Mouse (Mus musculus): ENCODE results near the gene Eef1a1. TPM values are rescaled to one million over a fixed set of nuclear protein-coding genes. Genes with fewer than 3 reads are reported as not detected.
A peak's percentile ranks its signal among the peaks of the same experiment; 100 is the strongest.

The Eef1a1 gene
- polyA plus RNA-seq, 1 experiment from 2014 or later, result 5,695 TPM

DNA sequence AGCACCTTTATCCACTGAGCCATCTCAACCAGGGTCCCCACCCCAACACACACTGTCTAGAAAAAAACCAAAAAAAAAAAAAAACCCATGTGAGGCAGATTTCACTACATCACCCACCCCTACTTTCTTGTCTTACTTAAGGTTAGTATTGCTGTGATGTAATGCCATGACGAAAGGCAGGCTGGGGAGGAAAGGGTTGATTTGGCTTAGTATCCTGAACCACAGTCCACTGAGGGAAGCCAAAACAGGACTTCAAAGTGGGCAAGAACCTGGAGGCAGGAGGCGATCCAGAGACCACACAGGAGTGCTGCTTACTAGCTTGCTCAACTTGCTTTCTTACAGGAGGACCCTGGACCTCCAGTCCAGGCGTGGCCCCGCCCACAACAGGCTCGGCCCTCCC lies 38.5 kb downstream of the Eef1a1 start:
- H3K27ac ChIP-seq (ENCODE audit: low read depth), result no peak overlapping the region
- peaks cover 9% of the 10 kb centered on the region; the same call in 1 of the 2 replicates for H3K4me1 ChIP-seq (replicated peaks; ENCODE audit: control insufficient read depth, insufficient read depth, low read length)
- H3K4me3 ChIP-seq (ENCODE audit: low read depth, low read length), result no peak overlapping the region
- H3K4me2 ChIP-seq (ENCODE audit: low read length), result no peak overlapping the region
- DNase-seq (ENCODE audit: low spot score) (no peak), ATAC-seq (replicated peaks; ENCODE audit: low FRiP score, low TSS enrichment, low read depth) (no peak)
- H3K9me3 ChIP-seq (ENCODE audit: control insufficient read depth, low read length), result no peaks in the 10 kb centered on the region
- H3K36me3 ChIP-seq (ENCODE audit: control insufficient read depth, insufficient read depth, low read length), result peaks cover 42% of the 10 kb centered on the region
- no peak overlapping the region for H3K9ac ChIP-seq (ENCODE audit: low read length)
- H3K27me3 ChIP-seq (replicated peaks; ENCODE audit: control insufficient read depth, insufficient read depth, low read length), result peaks cover 18% of the 10 kb centered on the region
- 78% methylated on average over 5 of the region's 5 CpGs for WGBS

DNA sequence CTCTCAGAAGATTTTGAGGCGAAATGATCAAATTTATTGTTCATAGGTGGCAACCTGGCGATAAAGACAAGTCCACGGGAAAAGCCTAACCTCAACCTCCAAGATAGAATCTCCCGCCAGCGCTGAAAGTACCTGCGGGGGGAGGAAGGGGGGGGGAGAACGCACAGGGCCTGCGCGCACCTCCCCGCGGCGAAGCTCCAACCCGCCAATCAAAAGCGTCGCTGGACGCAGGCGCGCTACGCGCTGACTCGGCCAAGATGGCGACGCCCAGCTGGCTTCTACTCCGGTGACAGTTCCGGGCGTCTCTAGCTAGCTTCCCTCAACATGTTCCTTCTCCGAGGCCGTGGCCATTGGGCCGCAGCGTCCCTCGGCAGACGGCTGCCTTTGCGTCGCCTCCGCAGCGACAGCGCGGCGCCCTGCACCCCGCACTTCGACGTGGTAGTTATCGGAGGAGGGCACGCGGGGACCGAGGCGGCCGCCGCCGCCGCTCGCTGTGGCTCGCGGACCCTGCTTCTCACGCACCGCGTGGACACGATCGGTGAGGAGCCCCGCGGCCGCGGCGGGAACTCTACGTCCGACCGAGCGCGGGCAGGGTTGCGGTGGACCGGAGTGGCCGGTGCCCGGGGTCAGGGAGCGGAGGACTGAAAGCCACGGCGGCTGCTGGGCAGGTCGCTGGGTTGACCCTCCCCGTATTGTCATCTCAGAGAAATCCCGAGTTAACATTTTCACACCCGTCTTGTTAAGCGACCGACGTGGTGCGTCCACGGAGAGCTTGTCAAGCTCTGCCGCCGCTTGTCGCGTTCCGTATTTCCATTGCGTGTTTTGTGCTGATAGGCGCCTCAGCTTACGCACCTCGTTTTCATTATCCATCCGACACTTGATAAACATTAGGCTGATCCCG lies 40.7 kb downstream of the Eef1a1 start, which contains the start of the genes Mto1 and Gm17324:
Mto1 (plus strand) TSS at position 236 of the 901 bp plus-strand sequence.
Gm17324 (minus strand) TSS at position 814 of the 901 bp plus-strand sequence.
- peak; percentile 96 for ATAC-seq (replicated peaks; ENCODE audit: low FRiP score, low TSS enrichment, low read depth)
- peaks cover 37% of the 10 kb centered on the region for H3K27me3 ChIP-seq (replicated peaks; ENCODE audit: control insufficient read depth, insufficient read depth, low read length)
- under 1% methylated on average over 95 of the region's 96 CpGs for WGBS
- H3K27ac ChIP-seq (ENCODE audit: low read depth), result peak within 1 kb of the TSS; percentile 87
- H3K9me3 ChIP-seq (ENCODE audit: control insufficient read depth, low read length), result no peaks in the 10 kb centered on the region
- peak within 1 kb of the TSS; percentile 98 for H3K4me3 ChIP-seq (ENCODE audit: low read depth, low read length)
- DNase-seq (ENCODE audit: low spot score), result peak; percentile 94
- peak within 1 kb of the TSS; percentile 94 for H3K9ac ChIP-seq (ENCODE audit: low read length)
- H3K4me2 ChIP-seq (ENCODE audit: low read length), result peak within 1 kb of the TSS; percentile 73
- H3K36me3 ChIP-seq (ENCODE audit: control insufficient read depth, insufficient read depth, low read length), result peaks cover 27% of the 10 kb centered on the region
- H3K4me1 ChIP-seq (replicated peaks; ENCODE audit: control insufficient read depth, insufficient read depth, low read length), result peaks cover 9% of the 10 kb centered on the region; the same call in 1 of the 2 replicates

DNA sequence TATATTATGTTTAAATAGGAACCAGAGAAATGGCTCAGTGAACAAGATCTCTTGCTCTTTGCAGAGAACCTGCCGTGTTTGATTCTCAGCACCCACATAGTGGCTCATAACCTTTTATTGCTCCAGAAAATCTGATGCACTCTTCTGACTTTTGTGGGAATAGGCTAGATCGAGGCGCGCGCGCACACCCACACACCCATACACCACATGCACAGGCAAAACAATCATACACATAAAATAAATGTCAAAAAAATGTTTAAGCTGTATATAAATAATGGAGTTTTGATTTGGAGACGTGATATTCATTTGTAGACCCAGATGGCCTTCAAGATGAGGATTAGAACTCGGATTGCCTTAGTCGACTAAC lies 41.4 kb downstream of the Eef1a1 start:
- Histone ChIP-seq H3K4me2 (ENCODE audit: low read length) (peak overlapping the region; percentile 73), H3K36me3 (ENCODE audit: control insufficient read depth, insufficient read depth, low read length) (peaks cover 21% of the 10 kb centered on the region), H3K27me3 (replicated peaks; ENCODE audit: control insufficient read depth, insufficient read depth, low read length) (peaks cover 42% of the 10 kb centered on the region), H3K27ac (ENCODE audit: low read depth) (no peak overlapping the region), H3K9me3 (ENCODE audit: control insufficient read depth, low read length) (no peaks in the 10 kb centered on the region), H3K4me1 (replicated peaks; ENCODE audit: control insufficient read depth, insufficient read depth, low read length) (peaks cover 16% of the 10 kb centered on the region), H3K9ac (ENCODE audit: low read length) (peak overlapping the region; percentile 94), H3K4me3 (ENCODE audit: low read depth, low read length) (peak overlapping the region; percentile 98)
- ATAC-seq (replicated peaks; ENCODE audit: low FRiP score, low TSS enrichment, low read depth) (no peak; the same call in 1 of the 2 replicates), DNase-seq (ENCODE audit: low spot score) (no peak)
- 28% methylated on average over 9 of the region's 9 CpGs for WGBS

DNA sequence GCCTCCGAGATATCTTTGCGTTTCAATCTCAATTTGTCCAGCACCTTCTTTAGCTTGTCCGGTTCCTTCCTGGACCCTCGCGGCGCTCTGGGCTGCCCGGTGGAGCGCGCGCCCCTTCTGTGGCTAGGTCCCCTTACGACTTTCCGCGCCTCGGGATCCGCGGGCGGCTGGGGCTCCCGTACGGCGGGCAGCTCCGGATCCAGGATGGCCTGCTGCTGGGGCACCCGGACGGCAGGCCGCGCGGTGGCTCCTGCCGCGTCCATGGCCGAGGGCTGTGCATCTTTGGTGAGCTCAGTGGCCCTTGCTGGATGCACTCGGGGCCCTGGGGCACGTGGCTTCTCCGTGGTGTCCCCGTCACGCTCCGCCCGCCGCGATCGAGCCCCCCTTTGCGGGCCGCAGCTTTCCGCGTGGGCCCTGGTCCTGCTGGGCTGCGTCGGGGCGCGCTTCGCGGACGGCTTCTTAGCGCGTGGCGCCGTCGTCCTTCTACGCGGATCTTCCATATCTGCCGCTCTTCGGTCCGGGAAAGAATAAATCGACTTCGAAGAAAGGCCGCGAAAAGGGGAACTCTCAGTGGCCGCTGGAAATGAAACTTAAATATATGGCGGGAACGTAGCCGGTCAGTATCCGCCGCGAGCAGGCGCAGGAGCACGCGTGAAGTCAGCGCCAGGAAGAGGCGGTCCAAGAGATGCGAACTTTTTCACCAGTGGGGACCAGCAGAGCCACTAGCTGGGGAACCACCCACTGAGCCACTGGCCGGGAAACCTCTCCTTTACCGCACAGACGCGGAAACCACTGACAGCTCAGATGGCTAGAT lies 46.2 kb downstream of the Eef1a1 start, which contains the start of gene Cgas:
Cgas (minus strand) TSS at position 659 of the 814 bp plus-strand sequence.
- under 1% methylated on average over 81 of the region's 81 CpGs for WGBS
- peak within 1 kb of the TSS; percentile 59 for H3K9ac ChIP-seq (ENCODE audit: low read length)
- DNase-seq (ENCODE audit: low spot score), result peak; percentile 86
- H3K4me2 ChIP-seq (ENCODE audit: low read length), result peak within 1 kb of the TSS; percentile 62
- no peaks in the 10 kb centered on the region for H3K9me3 ChIP-seq (ENCODE audit: control insufficient read depth, low read length)
- H3K36me3 ChIP-seq (ENCODE audit: control insufficient read depth, insufficient read depth, low read length), result no peaks in the 10 kb centered on the region
- H3K27me3 ChIP-seq (replicated peaks; ENCODE audit: control insufficient read depth, insufficient read depth, low read length), result peaks cover 70% of the 10 kb centered on the region
- peaks cover 15% of the 10 kb centered on the region; the same call in 1 of the 2 replicates for H3K4me1 ChIP-seq (replicated peaks; ENCODE audit: control insufficient read depth, insufficient read depth, low read length)
- peak within 1 kb of the TSS; percentile 42 for H3K4me3 ChIP-seq (ENCODE audit: low read depth, low read length)
- ATAC-seq (replicated peaks; ENCODE audit: low FRiP score, low TSS enrichment, low read depth), result peak; percentile 71
- no peak within 1 kb of the TSS for H3K27ac ChIP-seq (ENCODE audit: low read depth)

DNA sequence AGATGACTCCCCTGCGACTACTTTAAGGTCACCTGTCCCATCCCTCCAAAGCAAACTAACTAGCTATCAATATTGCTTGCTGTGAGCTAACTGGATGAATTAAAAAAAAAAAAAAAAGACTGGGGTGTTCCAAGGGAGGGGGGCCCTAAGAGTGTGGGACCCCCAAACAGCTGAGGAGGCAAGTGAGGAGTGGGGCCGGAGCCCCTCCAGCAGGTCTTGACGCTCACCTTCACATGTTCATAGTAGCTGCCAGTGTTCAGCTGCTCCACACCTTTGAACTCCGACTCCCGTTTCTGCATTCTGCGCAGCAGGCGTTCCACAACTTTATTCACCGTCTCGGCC lies 46.7 kb downstream of the Eef1a1 start:
- Histone ChIP-seq H3K36me3 (ENCODE audit: control insufficient read depth, insufficient read depth, low read length) (no peaks in the 10 kb centered on the region), H3K27me3 (replicated peaks; ENCODE audit: control insufficient read depth, insufficient read depth, low read length) (peaks cover 70% of the 10 kb centered on the region), H3K4me1 (replicated peaks; ENCODE audit: control insufficient read depth, insufficient read depth, low read length) (peaks cover 15% of the 10 kb centered on the region; the same call in 1 of the 2 replicates), H3K4me3 (ENCODE audit: low read depth, low read length) (peak overlapping the region; percentile 42), H3K9me3 (ENCODE audit: control insufficient read depth, low read length) (no peaks in the 10 kb centered on the region), H3K4me2 (ENCODE audit: low read length) (peak overlapping the region; percentile 62), H3K27ac (ENCODE audit: low read depth) (no peak overlapping the region), H3K9ac (ENCODE audit: low read length) (peak overlapping the region; percentile 59)
- no peak for ATAC-seq (replicated peaks; ENCODE audit: low FRiP score, low TSS enrichment, low read depth)
- DNase-seq (ENCODE audit: low spot score), result no peak
- WGBS, result 5% methylated on average over 9 of the region's 9 CpGs

DNA sequence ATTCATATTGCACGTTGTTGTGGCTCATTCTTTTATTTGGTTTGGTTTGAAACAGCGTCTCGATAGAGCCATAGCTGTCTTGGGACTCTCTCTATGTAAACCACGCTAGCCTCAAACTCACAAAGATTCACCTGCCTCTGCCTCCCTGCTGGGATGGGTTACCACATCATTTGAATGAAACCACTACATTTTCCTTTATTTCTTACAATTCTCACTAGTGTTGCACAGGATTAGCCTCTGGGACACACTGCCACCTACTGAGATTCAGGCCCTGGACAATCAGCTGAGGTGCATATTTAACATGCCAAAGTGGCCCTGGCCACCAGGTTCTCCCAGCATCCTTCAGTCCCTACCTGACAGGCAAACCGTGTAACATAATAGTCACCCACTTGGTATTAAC lies 49.5 kb downstream of the Eef1a1 start:
- Histone ChIP-seq H3K27me3 (replicated peaks; ENCODE audit: control insufficient read depth, insufficient read depth, low read length) (peaks cover 46% of the 10 kb centered on the region), H3K9me3 (ENCODE audit: control insufficient read depth, low read length) (no peaks in the 10 kb centered on the region), H3K27ac (ENCODE audit: low read depth) (no peak overlapping the region), H3K4me1 (replicated peaks; ENCODE audit: control insufficient read depth, insufficient read depth, low read length) (peaks cover 15% of the 10 kb centered on the region; the same call in 1 of the 2 replicates), H3K36me3 (ENCODE audit: control insufficient read depth, insufficient read depth, low read length) (no peaks in the 10 kb centered on the region), H3K4me3 (ENCODE audit: low read depth, low read length) (no peak overlapping the region), H3K4me2 (ENCODE audit: low read length) (no peak overlapping the region), H3K9ac (ENCODE audit: low read length) (no peak overlapping the region)
- 70% methylated on average over 5 of the region's 5 CpGs for WGBS
- DNase-seq (ENCODE audit: low spot score), result no peak
- ATAC-seq (replicated peaks; ENCODE audit: low FRiP score, low TSS enrichment, low read depth), result no peak

DNA sequence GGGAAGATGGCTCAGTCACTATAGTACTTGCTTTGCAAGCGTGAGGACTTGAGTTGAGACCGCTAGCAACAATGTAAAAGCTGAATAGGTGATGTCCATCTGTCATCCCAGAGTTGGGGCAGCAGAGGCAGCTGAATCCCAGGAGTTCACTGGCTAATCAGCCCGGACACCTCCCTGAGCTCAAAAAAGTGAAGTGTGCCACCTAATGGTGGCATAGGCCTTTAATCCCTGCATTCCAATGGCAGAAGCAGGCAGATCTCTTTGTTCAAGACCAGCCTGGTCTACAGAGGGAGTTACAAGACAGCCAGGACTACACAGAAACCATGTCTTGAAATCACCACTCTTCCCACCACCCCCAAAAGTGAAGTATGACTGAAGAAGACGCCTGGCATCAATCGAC lies 56.5 kb downstream of the Eef1a1 start:
- H3K36me3 ChIP-seq (ENCODE audit: control insufficient read depth, insufficient read depth, low read length), result no peaks in the 10 kb centered on the region
- no peak overlapping the region for H3K4me2 ChIP-seq (ENCODE audit: low read length)
- WGBS, result 87% methylated on average over 5 of the region's 5 CpGs
- H3K27me3 ChIP-seq (replicated peaks; ENCODE audit: control insufficient read depth, insufficient read depth, low read length), result no peaks in the 10 kb centered on the region
- no peak for ATAC-seq (replicated peaks; ENCODE audit: low FRiP score, low TSS enrichment, low read depth)
- no peaks in the 10 kb centered on the region for H3K4me1 ChIP-seq (replicated peaks; ENCODE audit: control insufficient read depth, insufficient read depth, low read length)
- no peak overlapping the region for H3K4me3 ChIP-seq (ENCODE audit: low read depth, low read length)
- H3K9me3 ChIP-seq (ENCODE audit: control insufficient read depth, low read length), result no peaks in the 10 kb centered on the region
- H3K27ac ChIP-seq (ENCODE audit: low read depth), result no peak overlapping the region
- DNase-seq (ENCODE audit: low spot score), result no peak
- no peak overlapping the region for H3K9ac ChIP-seq (ENCODE audit: low read length)

DNA sequence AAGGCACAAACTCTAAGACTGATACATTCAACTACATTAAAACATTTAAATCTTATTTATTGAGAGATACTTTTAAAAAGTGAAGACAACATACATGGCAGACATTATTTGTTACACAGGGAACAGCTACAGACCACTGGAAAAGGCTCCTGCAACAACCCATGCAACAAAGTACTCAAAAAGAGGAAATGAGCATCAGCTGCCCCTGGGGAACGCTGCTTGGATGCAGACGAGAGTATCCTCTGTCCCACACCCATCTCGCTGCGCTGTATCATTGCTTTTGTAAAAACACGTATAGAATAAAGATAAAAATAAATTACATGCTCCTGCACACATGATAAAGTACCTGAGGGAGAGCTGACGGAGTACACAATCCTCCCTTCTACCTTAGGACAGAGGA lies 58.5 kb downstream of the Eef1a1 start:
- no peaks in the 10 kb centered on the region for H3K4me1 ChIP-seq (replicated peaks; ENCODE audit: control insufficient read depth, insufficient read depth, low read length)
- H3K4me2 ChIP-seq (ENCODE audit: low read length), result no peak overlapping the region
- no peak overlapping the region for H3K9ac ChIP-seq (ENCODE audit: low read length)
- ATAC-seq (replicated peaks; ENCODE audit: low FRiP score, low TSS enrichment, low read depth) (no peak), DNase-seq (ENCODE audit: low spot score) (no peak)
- H3K27me3 ChIP-seq (replicated peaks; ENCODE audit: control insufficient read depth, insufficient read depth, low read length), result no peaks in the 10 kb centered on the region
- WGBS, result 79% methylated on average over 6 of the region's 6 CpGs
- no peaks in the 10 kb centered on the region for H3K9me3 ChIP-seq (ENCODE audit: control insufficient read depth, low read length)
- H3K4me3 ChIP-seq (ENCODE audit: low read depth, low read length), result no peak overlapping the region
- H3K36me3 ChIP-seq (ENCODE audit: control insufficient read depth, insufficient read depth, low read length), result no peaks in the 10 kb centered on the region
- H3K27ac ChIP-seq (ENCODE audit: low read depth), result no peak overlapping the region
